Mouse (Mus musculus) neural tube, embryonic 13.5 days (tissue): ENCODE measurements around the gene Fbxw4. TPM values are rescaled to one million over a fixed set of nuclear protein-coding genes. Genes with fewer than 3 reads are reported as not detected.

Source experiments
- polyA plus RNA-seq: library from polyadenylated mRNA; unstranded; fragments of >200 nt; fragmentation: Nextera tagmentation; extraction: Ambion mirVana; gene quantifications from 2 replicates; pipeline ENCODE4 v1.2.1, GENCODE M21; 2015

Fbxw4 gene
- polyA plus RNA-seq, 1 experiment from 2014 or later, result 6.4 TPM

Other genes with a start within 250 kb of the Fbxw4 start
- 12.0 and 14.2 TPM in 2 replicates for gene Poll, start 99.8 kb downstream of the Fbxw4 start, polyA plus RNA-seq
- gene Gm17018, start 99.7 kb downstream of the Fbxw4 start, polyA plus RNA-seq, result 63.4 and 66.7 TPM in 2 replicates
- gene Fgf8, start 82.6 kb upstream of the Fbxw4 start, polyA plus RNA-seq, result not detected in 2 replicates
- 6.4 and 6.7 TPM in 2 replicates for gene Npm3, start 89.3 kb upstream of the Fbxw4 start, polyA plus RNA-seq
- gene Mgea5, start 123.5 kb upstream of the Fbxw4 start, polyA plus RNA-seq, result 79.4 and 81.4 TPM in 2 replicates
- gene Kcnip2, start 155.7 kb upstream of the Fbxw4 start, polyA plus RNA-seq, result 8.3 and 8.4 TPM in 2 replicates